Mouse (Mus musculus) myocyte (in vitro differentiated cells): Measurements from ENCODE around the gene Tbxas1.

Experiments used
- E2F4 ChIP-seq: IDR thresholded peaks from one replicate; pipeline ENCODE4 v1.6.1; 2011; ENCODE audit warnings: mild to moderate bottlenecking, control low read depth, moderate library complexity; ENCODE audit not compliant: insufficient read depth
- MAX ChIP-seq: IDR thresholded peaks from one replicate; pipeline ENCODE4 v1.6.1; 2011; ENCODE audit warnings: low read depth, mild to moderate bottlenecking, control low read depth
- POLR2A ChIP-seq: IDR thresholded peaks from one replicate; pipeline ENCODE4 v1.6.1; 2011; ENCODE audit warnings: low read depth, mild to moderate bottlenecking, control low read depth, moderate library complexity; ENCODE audit not compliant: insufficient read length
- USF1 ChIP-seq: IDR thresholded peaks from one replicate; pipeline ENCODE4 v1.6.1; 2011; ENCODE audit warnings: low read depth, mild to moderate bottlenecking, control low read depth, moderate library complexity

DNA sequence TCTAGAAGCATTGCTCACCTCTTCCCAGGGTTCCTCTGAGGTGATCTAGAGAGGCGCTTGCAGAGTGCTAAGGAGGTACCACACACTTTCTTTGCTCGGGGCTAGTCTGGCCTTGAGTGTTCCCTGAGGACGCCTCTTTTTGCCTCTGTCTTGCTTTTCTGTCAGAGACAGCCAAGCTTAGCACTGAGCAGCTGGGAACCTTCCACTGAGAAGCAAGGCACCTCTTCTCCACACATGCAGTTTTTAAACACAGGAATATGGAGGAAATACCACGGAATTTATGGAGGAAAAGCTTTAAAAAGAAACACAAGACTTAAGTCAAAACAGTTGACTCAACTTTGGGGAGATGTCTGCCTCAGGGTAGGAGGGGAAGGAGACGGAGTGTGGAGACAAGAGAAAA is 40.6 kb downstream of the Tbxas1 start:
- TF ChIP-seq POLR2A (no peak), E2F4 (no peak), USF1 (no peak), MAX (no peak)
